Mouse (Mus musculus) layer of hippocampus, postnatal 36 days (tissue): ENCODE data around the gene Trmt1l. TPM values are rescaled to one million over a fixed set of nuclear protein-coding genes. Genes with fewer than 3 reads are reported as not detected.

Experiments
- DNase-seq, 2 experiments: peaks; one replicate each; pipeline ENCODE4 v3.0.0; 2022
- microRNA-seq, 2 experiments: library from miRNA; unstranded; fragments of <30 nt; microRNA quantifications; one replicate each; pipeline ENCODE4 v1.2.0; 2021
- total RNA-seq, 2 experiments: library from RNA; stranded (reverse); gene quantifications; 2 replicates each; pipeline ENCODE4 v1.2.3; 2021

Trmt1l gene
- total RNA-seq, 2 experiments from 2014 or later = 36.1 to 36.5 TPM

DNA sequence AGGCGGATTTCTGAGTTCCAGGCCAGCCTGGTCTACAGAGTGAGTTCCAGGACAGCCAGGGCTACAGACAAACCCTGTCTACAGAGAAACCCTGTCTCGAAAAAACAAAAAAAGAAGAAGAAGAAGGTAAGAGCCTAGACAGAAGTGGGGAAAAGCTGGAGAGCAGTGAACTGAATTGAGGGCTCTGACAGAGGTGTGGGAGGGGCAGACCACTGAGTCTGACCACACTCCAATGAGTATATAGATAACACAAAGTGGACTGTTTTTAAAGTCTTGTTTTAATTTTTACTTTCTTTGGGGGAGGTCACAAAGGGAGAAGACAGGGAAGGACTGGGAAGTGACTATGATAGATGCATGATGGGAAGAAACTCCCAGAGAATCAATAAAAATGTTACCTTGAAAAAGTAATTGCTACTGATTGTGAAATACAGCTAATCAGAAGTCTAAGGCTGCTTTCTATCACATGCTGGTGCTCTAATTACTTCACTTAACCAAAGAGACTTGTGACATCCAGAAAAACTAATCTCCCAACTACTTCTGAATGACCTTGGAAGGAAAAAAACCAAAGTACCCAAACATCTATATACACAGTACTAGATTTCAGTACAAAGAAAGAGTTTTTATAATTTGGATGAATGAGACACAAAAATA is 67.4 kb downstream of the Trmt1l start:
- DNase-seq = no peak

DNA sequence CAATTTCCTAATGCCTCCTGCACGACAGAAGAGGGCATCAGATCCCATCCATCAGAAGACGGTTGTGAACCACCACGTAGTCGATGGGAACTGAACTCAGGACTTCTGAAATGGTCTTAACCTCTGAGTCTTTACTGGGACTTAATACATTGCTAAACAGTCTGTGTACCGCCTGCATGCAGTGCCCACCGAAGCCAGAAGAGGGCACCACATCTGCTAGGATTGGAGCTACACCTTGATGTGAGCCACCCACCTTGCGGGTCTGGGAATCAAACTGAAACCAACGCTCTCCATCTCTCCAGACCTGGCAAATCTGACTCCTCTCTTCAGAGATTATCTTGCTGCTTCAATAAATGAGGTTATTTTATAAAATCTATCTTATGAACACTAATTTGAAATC is 68.7 kb downstream of the Trmt1l start:
- no peak for DNase-seq

DNA sequence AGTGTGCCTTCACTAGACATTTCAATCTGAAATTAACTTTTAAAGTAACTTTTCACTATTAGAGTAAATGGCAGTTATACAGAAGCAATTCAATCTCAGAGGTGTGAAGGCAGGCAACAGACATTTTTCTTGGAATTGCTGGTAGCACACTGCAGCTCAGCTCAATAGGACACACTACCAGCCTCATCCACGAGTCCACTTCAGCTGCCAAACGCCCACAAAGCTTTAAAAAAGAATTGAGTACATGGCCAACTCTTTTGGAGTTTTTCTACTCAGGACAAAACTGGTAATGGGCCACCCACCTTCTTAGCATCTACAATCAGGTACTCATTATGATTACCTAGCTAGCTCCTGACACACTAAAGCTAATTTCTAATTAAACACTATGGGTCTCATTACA is 69.6 kb downstream of the Trmt1l start:
- DNase-seq = no peak

DNA sequence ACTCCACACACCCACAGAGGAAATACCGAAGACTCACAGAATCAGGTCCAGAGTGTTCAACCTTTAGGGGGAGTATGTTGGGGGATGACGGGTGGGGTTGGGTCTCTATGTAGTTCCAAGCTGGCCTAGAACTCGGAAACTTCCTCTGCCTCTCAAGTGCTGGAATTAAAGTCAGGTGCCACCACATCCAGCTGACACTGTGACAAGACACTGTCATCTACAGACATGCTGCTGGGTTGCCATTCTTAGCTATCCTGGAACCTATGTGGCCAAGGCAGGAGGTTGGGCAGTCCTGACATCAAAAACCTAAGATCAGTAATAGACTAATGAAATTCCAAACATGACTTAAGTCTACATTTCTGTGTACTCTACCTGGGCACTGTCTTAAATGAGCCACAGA is 70.0 kb downstream of the Trmt1l start:
- no peak for DNase-seq

GRCm38 (mm10) chr1:151499815-151500501 is 71.6 kb downstream of the Trmt1l start:
- DNase-seq = peak; percentile 34 to 40

DNA sequence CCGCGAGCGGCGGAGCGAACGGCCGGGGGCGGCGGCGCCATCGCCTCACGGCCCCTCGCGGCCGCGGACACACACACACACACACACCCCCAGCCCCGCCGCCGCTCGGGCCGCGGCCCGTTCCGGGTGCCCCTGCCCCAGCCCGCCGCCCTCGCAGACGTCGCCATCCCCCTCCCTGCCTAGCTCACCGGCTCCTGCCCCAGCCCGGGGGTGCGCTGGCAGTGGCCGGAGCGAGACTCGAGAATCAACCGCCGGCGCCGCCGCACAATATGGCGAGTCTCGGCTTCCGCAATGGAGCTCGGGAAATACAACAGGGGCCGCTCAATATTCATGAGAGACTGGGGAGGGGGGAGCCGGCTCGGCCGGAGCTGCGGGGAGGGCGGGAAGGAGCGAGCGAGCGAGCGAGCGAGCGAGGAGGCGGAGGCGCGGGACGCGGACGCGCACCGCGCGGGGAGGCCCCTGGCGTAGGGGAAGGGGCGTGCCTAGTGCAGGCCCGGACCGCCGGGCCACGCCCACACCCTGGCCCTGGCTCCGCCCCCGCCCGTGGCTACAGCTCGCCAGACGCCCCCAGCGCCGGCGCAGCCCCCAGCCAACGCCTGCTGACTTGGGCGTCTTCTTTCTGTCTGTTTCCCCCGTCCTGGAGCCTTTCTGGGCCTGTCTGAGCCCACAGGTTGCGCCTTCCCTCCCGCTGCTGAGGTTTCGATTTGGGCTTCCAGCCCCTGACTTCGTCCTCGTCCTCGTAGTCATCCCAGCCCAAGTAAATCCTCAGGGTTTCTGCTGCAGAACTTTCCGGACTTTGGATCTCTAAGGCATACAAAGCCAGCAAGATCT is 72.4 kb downstream of the Trmt1l start, which contains the start of gene Rnf2:
Gene Rnf2 (minus strand): TSS at position 425 of the 831 bp plus-strand sequence.
- peak; percentile 88 to 91 for DNase-seq

Small RNA genes lying within 50 kb of the gene (microRNA-seq; reads per million reads assigned to microRNA genes)
- 1.2 to 2.1 reads per million in 2 experiments for gene Mir7682

Other genes starting within 250 kb of the Trmt1l start
- gene Gm47985, start 246.0 kb upstream of the Trmt1l start, total RNA-seq = not detected
- not detected for gene Gm8947, start 236.2 kb upstream of the Trmt1l start, total RNA-seq
- not detected for gene Gm47995, start 230.1 kb upstream of the Trmt1l start, total RNA-seq
- gene 3110040M04Rik, start 224.4 kb upstream of the Trmt1l start, total RNA-seq = not detected
- gene Gm47996, start 218.4 kb upstream of the Trmt1l start, total RNA-seq = not detected
- gene Ivns1abp, start 84.1 kb upstream of the Trmt1l start, total RNA-seq = 10 to 100 TPM; 97.7 to 99.2 TPM
- gene Swt1, start 87 bp upstream of the Trmt1l start, total RNA-seq = 10 to 100 TPM; 15.0 to 17.2 TPM
- gene Rnf2, start 72.4 kb downstream of the Trmt1l start, total RNA-seq = 10 to 100 TPM; 36.9 to 43.6 TPM
- 1 to 10 TPM; 1.5 to 2.7 TPM for gene Fam129a, start 142.6 kb downstream of the Trmt1l start, total RNA-seq